Mouse (Mus musculus): ENCODE measurements around the gene Ttc38.

Ttc38 gene

DNA sequence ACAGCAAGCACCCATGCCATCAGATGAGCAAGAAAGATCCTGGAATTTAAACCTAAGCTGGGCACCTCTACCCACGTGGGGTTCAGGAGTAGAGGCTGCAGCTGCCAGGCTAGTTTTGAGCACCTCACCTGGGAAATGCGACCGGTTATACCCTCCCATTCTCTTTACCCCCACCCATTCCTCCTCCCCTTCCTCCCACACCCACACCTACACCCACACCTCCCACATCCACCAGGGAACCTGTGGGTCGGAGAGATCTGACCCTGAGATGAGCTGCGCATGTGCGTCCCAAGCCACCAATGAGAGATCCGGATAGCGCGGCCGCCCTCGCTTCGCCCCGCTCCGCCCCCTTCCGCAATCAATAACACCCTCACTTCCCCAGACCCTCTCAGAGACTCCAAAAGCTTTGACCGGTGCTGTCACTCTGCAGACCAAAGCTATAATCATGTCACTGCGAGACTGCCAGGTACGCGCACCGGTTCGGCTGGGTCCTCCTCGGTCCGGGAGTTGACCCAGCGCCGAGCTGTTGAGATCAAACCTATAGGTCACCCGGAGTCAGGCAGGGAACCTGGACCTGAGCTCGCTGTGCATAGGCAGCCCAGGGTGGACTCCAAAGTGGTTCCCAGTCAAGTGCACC, at the start of gene Ttc38:
Gene Ttc38 (plus strand): TSS at position 353 of the 637 bp plus-strand sequence.
- no peak for DNase-seq (ENCODE audit: low read depth, low spot score)

DNA sequence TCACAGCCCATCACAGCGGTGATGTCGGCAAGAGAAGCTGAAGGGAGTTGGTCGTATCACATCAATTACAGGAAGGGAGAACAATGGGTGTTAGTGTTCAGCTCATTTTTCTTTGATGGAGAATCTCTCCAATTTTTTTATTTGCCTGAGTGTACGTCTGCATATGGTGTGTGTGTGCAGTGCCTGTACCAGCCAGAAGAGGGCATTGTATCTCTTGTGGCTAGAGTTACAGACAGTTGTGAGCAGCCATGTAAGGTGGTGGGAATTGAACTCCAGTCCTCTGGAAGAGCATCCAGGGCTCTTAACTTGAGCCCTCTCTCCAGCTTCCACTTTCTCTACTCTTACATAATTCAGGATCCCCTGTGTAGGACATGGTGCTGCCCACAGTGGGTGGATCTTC, 49.0 kb upstream of the Ttc38 start:
- DNase-seq (ENCODE audit: low read depth, low spot score), result no peak

DNA sequence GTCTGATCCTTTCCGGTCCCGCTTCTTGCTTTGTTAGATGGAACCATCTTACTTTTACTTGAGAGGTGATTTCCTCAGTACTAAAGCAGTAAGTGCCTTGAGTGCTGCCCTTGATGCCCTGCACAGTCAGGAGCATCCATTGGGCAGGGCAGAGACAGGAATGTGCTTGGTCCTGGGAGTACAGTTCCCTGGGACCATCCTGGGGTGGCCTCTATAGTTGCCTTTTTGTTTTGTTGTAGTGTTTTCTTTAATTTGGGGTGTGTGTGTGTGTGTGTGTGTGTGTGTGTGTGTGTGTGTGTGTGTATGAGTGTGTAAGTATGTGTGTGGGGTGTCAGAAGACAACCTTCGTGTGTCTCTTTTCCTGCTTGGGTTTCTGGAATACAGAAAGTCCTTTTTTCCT, 47.8 kb upstream of the Ttc38 start:
- DNase-seq (ENCODE audit: low read depth, low spot score), result no peak

DNA sequence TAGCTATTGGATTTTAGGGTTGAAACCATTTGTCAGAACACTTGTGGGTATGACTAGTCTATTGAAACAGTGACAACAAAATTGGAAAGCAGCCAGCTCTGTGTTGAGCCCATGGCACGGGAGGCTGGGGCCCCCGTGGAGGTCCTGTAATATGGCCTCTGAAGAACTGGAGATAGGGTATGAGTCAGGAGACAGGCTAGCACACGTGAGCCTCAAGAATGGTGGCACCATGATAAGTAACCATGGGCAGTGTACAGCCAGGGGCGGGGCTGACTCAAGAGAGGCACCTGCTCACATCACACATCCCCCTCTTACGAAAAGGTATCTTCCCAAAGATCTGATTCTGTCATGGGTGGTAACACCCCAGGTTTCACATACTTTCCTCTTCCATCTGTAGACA, 45.4 kb upstream of the Ttc38 start:
- DNase-seq (ENCODE audit: low read depth, low spot score), result no peak

DNA sequence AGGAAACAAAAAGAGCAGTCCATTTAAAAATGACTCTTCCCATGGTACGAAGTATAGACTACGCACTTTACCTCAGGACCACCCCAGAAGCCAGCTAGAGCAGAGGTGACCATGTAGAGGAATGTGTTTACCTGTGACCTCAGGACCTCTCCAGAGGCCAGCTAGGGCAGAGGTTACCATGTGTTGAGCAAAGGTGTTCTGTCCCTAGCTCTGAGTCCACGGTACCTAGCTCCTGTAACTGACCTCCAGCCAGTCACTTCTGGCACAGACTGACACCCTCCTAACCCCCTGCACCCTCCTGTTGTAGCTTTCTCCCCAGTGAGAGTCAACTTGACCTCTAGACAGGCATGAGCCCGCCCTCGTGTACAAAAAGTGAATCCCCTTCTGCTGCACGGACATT, 44.6 kb upstream of the Ttc38 start:
- no peak for DNase-seq (ENCODE audit: low read depth, low spot score)

DNA sequence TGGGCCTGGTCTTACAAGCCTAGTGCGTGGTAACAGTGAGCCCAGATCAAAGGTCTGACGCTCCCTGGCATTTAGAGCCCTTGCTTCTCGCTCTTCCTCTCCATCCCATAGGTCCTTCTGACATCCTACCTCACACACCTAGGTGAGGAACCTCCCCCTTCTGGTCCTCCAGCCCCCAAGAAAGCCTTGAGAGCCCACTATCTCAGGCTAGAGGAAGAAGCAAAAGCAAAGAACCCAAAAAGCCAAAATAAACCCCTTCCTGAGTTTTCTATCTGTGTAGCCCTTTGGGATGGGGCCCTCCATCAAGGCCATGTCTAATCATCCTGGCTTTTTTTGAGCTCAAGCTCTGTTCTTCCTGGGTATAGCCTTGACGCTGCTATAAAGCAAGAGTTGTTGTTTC, 44.1 kb upstream of the Ttc38 start:
- no peak for DNase-seq (ENCODE audit: low read depth, low spot score)

DNA sequence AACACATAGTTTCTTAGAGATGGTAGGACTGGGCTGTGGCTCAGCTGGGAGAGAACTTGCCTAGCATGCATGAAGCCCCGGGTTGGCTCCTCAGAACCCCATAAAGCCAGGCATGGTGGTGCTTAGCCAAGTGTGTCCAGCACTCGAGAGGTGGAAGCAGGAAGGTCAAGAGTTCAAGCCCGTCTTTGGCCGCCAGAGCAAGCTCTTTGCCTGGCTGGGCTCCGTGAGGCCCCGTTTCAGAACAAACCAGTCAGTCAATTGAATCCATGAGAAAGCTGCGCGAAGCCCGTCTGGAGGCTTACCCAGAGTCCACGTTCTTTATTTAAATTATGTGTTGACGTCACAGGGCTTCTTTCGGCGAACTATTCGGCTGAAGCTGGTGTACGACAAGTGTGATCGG, 43.5 kb upstream of the Ttc38 start:
- no peak for DNase-seq (ENCODE audit: low read depth, low spot score)

DNA sequence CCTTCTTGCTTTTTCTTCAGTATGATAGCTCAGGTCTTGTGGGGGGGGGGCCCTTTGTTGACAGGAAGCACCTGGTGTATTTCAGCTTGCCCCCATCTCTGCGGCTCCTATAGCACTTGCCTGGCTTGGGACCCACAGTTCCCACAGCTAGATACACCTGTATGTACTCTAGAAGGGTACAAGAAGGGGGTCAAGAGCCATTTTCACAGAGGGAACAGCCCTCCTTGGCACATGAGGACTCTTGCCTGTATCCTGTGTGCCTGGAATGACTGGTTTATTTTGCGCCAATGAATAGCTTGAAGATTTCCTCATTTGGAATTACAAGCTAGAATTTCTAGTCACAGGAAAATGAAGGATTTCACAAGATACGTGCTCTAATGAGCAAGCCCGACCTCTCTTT, 40.7 kb upstream of the Ttc38 start:
- no peak for DNase-seq (ENCODE audit: low read depth, low spot score)

DNA sequence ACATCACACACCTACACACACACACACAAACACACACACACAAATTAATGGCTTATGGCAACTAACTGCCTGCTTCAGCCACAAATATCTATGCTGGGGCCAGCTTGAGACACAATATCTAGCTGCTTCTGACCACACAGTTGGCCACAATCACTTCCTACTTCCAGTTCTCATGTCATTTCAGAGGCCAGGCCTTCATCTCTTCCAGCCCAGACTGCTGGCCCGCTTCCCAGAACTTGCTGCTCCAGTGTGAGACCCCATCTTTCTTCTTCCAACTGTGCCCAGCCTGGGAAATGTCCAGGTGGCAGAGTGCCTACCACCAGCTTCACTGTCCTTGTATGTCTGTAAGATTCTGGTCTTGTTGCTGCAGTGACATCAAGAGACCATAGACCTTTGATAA, 39.3 kb upstream of the Ttc38 start:
- DNase-seq (ENCODE audit: low read depth, low spot score), result no peak

DNA sequence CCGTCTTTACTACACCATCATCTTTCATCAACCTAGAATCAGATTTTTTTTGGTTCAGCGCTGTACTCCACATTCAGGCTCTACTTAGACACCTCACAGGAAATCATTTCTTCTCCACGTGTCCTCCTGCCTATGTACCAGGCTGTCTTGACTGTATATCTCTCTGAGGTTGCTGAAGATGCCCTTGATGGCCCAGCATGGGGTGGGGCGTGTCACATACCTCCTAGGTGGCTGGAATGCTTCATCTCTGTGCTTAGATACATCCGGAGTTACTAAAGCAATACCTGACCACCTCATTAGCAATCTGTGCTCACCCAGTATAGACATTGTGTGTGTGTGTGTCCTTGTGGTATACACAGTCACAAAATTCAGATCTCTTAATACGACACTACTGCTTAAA, 36.6 kb upstream of the Ttc38 start:
- no peak for DNase-seq (ENCODE audit: low read depth, low spot score)

DNA sequence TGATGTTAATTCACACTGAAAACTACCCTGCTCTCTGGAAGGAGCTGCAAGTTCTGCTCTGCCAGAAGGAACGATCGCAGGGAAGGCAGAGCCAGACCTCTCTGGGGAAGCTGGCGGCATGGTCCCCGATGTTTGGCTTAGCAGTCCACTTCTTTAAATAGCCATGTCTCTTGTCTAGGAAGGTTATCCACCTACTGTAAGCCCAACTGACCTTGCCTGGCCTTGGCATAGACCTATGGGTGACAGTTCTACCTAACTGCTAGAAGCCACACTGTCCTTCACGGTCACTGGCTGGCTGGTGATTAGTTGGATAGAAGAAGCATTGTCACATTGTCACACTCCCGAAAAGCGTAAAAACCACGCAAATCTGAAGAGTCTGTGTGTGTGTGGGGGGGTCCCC, 33.4 kb upstream of the Ttc38 start:
- DNase-seq (ENCODE audit: low read depth, low spot score), result no peak

DNA sequence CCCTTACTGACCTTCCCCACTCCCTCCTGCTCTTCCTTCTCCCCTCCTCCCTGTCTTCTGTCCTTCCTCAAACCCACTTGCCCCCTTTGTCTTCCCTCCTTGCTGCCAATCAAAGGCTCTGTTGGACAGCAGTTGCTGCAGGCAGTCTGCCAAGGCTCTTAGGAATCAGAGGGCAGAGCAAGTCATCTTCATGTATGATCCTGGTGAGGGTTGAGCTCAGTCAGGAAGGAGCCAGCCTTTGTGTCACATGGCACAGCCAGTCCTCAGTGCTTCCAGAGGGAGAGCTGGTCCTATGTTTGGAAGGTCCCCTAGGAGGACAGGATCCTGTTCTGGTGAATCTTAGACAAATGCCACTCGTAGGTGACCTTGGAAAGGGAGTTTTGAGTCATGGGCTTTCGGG, 29.2 kb upstream of the Ttc38 start:
- DNase-seq (ENCODE audit: low read depth, low spot score), result no peak

DNA sequence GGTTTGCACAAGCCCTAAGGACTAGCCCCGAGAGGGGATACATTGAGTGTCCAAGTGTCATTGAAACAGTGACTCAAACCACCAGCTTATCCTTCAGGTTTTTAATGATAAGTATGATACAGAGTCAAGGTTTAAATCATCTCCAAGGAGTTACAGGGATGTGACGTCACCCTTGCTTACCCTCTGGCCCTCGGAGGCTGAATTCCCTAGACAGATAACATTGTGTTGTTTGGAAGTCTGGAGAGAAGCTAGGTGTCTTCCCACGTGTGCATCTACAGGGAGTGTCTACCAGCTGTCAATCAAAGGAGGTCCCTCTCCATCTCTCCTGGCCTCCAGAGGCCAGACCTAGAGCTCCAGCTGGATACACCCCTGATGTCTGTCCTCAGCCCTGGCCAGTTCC, 25.2 kb upstream of the Ttc38 start:
- no peak for DNase-seq (ENCODE audit: low read depth, low spot score)

DNA sequence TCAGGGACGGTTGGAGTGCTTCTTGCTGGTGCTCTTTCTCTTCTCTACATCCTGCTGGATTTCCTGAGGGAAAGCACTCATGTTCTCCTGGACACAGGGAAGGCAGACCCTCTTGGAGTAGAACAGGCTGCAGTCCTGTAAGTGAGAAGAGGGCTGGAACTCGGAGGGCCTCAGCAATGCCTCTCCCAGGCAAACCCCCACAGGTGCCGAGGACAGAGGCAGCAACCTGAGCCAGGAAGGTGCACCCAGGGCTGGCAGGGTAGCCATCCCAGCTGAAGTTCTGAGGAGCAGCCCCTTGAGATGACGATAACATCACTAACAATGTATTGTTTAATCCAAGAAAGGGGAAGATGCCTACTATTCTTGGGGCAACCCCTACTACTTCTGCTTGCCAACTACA, 24.7 kb upstream of the Ttc38 start:
- DNase-seq (ENCODE audit: low read depth, low spot score), result no peak

DNA sequence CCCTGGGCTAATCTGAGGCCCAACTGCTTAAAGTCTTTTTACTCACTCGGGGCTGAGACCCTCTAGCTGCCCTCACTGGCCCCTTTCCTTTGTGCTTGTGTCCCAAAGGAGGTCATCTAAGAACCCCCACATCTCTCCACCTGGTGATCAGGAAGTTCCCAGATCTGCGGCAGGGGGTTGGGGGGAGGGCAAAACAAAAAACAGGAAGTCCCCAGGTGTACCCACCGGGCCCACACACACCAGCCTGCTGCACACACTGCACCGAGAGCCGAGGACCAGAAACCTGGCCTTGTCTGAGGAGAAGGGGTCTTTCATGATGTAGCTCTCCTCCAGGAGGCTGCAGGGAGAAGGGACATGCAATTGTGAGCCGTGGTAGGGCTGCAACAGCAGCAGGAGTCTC, 24.1 kb upstream of the Ttc38 start:
- DNase-seq (ENCODE audit: low read depth, low spot score), result no peak

DNA sequence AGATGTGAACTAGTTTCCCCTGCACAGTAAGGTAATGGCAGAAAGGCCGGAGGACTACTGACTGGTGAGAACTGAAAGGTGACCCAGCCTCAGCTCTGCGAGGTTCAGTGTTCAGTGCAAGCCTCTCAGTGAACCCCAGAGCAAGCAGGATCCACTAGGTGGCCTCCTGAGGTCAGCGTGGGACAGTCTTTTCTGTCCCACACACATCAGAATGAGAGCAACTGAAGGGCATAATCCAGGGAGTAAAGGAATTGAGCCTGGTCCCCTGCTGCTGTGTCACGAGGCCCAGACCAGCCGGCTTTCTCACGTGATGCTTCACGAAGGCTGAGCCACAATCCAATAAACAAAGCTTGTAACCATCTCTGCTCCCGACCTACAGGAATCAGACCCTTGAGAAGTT, 23.7 kb upstream of the Ttc38 start:
- DNase-seq (ENCODE audit: low read depth, low spot score), result no peak

DNA sequence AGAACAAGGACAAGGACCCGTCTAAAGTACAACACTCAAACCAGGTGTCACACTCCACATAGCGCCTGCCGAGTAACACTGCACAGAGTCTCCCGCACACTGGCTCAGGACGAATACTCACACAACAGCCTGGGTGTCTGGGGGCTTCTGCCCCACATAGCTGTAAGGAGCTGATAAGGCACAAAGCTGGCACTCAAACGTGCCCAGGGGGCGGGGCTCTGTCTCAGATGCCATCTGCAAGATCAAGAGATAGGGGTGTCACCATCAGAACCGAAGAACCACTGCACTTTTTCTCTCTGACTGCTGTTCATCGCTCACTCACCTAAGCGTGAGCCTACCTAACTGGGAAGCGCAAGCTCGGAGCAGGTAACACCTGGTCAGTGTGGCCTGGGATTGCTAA, 23.0 kb upstream of the Ttc38 start:
- DNase-seq (ENCODE audit: low read depth, low spot score), result no peak

DNA sequence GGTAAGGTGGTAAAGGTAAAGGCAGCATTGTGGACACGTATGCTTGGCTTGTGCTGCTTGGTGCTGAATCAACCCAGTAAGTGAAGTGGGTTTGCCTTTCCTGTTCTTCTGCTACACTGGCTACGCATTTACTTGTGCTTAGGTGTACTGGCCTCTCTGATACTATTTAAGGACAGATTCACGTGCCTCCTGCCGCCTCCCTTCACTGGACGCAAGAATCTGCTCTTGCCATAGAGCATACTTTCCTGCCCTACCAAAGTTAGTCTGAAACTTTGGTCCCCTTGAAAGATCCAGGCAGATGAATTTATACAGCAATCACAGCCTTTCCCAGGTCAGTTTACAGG, 21.7 kb upstream of the Ttc38 start:
- DNase-seq (ENCODE audit: low read depth, low spot score), result no peak

DNA sequence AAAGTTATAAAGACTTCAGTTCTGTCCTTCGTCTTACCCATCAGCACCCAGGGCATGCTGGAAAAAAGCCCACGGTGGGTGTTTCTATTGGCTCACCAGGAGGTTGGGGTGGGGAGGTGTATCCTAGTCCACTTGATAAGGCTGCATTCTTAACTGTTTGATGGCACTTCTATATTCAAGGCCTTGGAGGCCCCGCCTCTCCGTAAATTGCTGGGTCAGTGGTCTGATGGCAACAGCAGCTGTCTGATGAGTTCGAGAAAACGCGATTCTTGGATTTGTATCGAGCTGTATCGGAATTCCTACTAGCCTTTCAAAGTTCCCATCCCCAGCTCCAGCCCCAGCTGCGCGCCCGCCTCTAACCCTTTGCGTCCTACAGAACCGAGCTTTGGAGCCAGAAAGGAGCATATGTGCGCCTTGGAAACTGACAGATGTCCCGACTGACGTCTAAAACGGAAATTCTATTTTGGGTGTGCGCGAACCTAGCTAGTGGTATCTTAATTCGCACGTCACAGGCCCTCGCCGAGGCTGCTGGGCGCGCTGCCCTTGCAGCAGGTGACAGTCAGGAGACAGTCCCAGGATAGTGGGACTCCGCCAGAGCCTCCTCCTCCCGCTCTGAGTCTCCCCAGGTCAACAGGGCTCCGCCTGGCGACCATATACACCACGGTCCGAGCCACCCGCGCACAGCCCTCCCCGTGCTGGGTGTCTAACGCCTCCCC, 21.1 kb upstream of the Ttc38 start:
- no peak for DNase-seq (ENCODE audit: low read depth, low spot score)

DNA sequence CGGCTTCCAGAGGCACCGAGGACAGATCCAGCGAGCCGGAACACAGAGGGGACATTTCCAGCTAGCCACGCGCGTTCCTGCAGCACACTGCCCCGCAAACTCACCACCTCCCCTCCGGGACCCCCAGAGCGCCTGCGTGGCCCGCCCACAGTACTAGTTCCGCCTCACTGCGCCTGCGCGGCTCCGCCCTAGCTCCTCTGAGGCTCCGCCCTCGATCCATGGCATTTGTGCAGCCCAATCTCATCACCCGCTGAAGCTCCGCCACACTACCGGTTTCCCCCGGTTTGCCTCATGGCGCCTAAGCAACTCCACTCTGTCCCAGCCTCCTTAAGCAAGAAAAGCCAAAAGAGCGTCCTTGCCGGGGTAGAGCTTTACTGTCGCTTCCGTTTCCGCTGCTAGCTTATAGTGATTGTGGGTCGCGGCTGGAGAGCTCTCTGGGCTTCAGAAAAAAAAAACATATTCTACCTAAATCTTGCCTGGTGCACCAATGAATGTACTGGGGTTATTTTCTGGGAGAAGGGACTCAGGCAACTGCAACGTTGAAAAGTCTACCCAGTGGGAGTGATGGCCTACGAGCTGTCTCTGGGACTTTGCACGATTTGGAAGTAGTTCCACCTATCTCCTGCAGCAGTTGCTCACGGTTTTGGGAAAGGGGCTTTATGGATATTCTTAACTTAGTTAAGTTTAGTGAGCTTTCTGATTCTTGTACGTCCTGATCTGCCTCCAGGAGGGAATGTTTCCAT, 20.4 kb upstream of the Ttc38 start, which contains the start of gene Cdpf1:
Gene Cdpf1 (minus strand): TSS at position 163 of the 743 bp plus-strand sequence.
- peak; percentile 77 for DNase-seq (ENCODE audit: low read depth, low spot score)

DNA sequence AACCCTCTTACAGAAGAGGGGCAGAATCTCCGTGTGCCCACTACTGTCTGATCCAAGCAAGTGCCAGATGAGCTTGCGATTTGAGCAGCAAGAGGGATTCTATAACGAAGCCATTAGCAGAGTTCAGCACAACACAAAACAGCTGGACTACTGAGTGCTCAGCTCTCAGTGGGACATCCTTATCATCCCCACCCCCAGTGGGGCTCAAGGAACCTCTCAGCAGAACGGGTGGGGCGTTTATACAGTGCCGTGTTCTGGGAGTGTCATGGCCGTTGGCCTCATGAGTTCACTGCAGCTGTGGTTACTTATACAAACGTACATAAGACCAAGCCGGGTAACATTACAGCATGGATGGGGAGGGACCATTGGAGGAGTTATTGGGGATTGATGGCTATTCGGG, 18.7 kb upstream of the Ttc38 start:
- DNase-seq (ENCODE audit: low read depth, low spot score), result no peak

DNA sequence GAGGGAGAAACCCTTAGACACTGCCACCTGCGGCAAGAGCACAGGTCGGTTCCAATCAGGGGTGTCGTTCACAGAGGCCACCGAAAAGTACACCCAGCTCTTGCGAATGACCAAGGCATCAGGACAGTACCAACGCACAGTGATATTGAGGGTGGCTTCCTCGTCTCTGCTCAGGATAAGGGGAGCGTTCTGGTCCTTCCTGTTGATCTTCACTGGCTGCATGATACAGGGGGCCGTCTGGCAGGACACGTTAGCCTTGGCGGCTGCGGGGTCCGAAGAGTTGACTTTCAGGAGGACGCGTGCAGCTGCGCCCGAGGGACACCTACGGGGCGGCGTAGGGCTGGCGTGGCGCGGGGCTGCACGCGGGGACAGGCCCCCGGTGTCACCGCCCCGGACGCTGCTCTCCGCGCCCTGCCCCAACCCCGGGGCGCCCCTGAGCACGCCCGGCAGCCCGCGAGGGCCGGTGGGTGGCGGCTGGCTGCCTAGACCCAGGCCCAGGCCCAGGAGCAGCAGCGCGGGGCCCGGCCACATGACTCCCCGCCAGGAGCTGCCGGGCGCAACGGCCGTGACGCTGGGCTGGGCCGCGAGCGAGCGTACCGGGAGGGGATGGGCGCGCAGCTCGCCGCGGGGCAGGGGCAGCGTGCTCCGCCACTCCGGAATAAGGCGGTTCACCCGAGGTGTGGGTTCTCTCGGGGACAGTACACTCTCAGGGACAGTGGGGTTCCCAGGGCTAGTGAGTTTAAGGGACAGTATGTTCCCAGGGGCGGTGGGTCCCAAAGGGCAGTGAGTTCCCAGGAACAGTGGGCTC, 10.7 kb upstream of the Ttc38 start, which contains the start of gene Pkdrej:
Gene Pkdrej (minus strand): TSS at position 532 of the 808 bp plus-strand sequence.
- DNase-seq (ENCODE audit: low read depth, low spot score), result no peak

Data from WW6 (cell line).